Mouse (Mus musculus): ENCODE measurements around the gene 6030408B16Rik. TPM values are rescaled to one million over a fixed set of nuclear protein-coding genes. Genes with fewer than 3 reads are reported as not detected.
A peak's percentile ranks its signal among the peaks of the same experiment; 100 is the strongest.

6030408B16Rik gene
- polyA plus RNA-seq, 1 experiment from 2014 or later: not detected

GRCm38 (mm10) chr15:101329564-101329892, 36.5 kb downstream of the 6030408B16Rik start:
- no peaks in the 10 kb centered on the region for H3K36me3 ChIP-seq (ENCODE audit: inconsistent target)
- 84% methylated on average over 3 of the region's 3 CpGs for WGBS (ENCODE audit: missing documents)
- no peak overlapping the region for H3K4me3 ChIP-seq (ENCODE audit: inconsistent target)
- no peak overlapping the region for H3K27ac ChIP-seq
- no peaks in the 10 kb centered on the region for H3K79me2 ChIP-seq (ENCODE audit: inconsistent target)

DNA sequence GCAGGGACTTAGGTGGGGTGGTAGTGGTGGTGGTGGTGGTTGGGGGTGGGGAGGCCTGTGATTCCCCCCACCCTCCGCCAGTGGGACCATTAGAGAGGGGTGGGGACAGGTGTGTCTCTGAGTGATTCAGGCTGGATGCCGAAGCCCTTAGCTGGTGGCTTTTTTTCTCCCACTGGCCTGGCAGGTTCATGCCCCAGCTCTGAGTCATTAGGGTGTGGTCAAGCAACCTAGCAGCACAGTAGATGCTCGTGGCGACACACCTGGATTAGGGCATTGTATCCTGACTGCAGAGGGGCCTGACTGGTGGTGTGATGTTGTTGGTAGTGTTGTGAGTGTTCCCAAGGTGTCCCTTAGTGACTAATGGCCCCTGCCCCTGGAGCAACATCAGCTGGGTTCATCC, 38.1 kb downstream of the 6030408B16Rik start:
- H3K79me2 ChIP-seq (ENCODE audit: inconsistent target): no peaks in the 10 kb centered on the region
- H3K4me3 ChIP-seq (ENCODE audit: inconsistent target): no peak overlapping the region
- H3K36me3 ChIP-seq (ENCODE audit: inconsistent target): no peaks in the 10 kb centered on the region
- H3K27ac ChIP-seq: no peak overlapping the region
- 95% methylated on average over 4 of the region's 4 CpGs for WGBS (ENCODE audit: missing documents)

DNA sequence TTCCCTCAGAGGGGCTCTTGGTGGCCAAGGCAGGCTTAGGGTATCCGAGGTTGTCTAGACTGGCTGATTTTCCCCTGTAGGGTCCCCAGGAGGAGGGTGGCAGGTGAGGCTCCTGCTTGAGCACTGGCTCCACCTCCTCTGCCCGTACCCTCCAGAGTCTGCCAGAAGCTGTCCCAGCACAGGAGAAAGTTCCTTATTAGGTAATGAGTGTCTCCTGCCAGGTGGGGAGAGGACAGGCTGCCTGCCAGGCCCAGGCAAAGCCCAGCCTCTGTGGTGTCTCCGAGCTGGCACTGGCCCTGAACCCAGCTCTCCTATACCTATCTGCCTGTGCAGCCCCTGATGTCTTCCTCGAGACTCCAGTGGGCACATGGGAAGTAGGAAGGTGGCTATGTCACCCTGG, 39.4 kb downstream of the 6030408B16Rik start:
- H3K4me3 ChIP-seq (ENCODE audit: inconsistent target): no peak overlapping the region
- 88% methylated on average over 4 of the region's 4 CpGs for WGBS (ENCODE audit: missing documents)

GRCm38 (mm10) chr15:101333165-101333564, 40.2 kb downstream of the 6030408B16Rik start:
- H3K36me3 ChIP-seq (ENCODE audit: inconsistent target): no peaks in the 10 kb centered on the region
- WGBS (ENCODE audit: missing documents): 33% methylated on average over 1 of the region's 1 CpGs
- H3K27ac ChIP-seq: peak overlapping the region; percentile 96
- no peaks in the 10 kb centered on the region for H3K79me2 ChIP-seq (ENCODE audit: inconsistent target)
- H3K4me3 ChIP-seq (ENCODE audit: inconsistent target): no peak overlapping the region

More for the DNA sequence above, 39.4 kb downstream of the 6030408B16Rik start:
- H3K36me3 ChIP-seq (ENCODE audit: inconsistent target): no peaks in the 10 kb centered on the region
- H3K79me2 ChIP-seq (ENCODE audit: inconsistent target): no peaks in the 10 kb centered on the region
- H3K27ac ChIP-seq: no peak overlapping the region

GRCm38 (mm10) chr15:101333648-101334047, 40.6 kb downstream of the 6030408B16Rik start:
- no peaks in the 10 kb centered on the region for H3K79me2 ChIP-seq (ENCODE audit: inconsistent target)
- H3K36me3 ChIP-seq (ENCODE audit: inconsistent target): no peaks in the 10 kb centered on the region
- 5% methylated on average over 4 of the region's 4 CpGs for WGBS (ENCODE audit: missing documents)
- H3K4me3 ChIP-seq (ENCODE audit: inconsistent target): no peak overlapping the region
- peak overlapping the region; percentile 96 for H3K27ac ChIP-seq

GRCm38 (mm10) chr15:101336474-101337174, 43.6 kb downstream of the 6030408B16Rik start:
- H3K36me3 ChIP-seq (ENCODE audit: inconsistent target): no peaks in the 10 kb centered on the region
- WGBS (ENCODE audit: missing documents): 9% methylated on average over 24 of the region's 24 CpGs
- no peaks in the 10 kb centered on the region for H3K79me2 ChIP-seq (ENCODE audit: inconsistent target)
- H3K4me3 ChIP-seq (ENCODE audit: inconsistent target): no peak overlapping the region; the same call in 1 of the 2 replicates
- peak overlapping the region; percentile 96 for H3K27ac ChIP-seq

GRCm38 (mm10) chr15:101338359-101338758, 45.3 kb downstream of the 6030408B16Rik start:
- no peaks in the 10 kb centered on the region for H3K79me2 ChIP-seq (ENCODE audit: inconsistent target)
- peak overlapping the region; percentile 96 for H3K27ac ChIP-seq
- no peak overlapping the region for H3K4me3 ChIP-seq (ENCODE audit: inconsistent target)
- no peaks in the 10 kb centered on the region for H3K36me3 ChIP-seq (ENCODE audit: inconsistent target)
- 95% methylated on average over 4 of the region's 4 CpGs for WGBS (ENCODE audit: missing documents)

GRCm38 (mm10) chr15:101339537-101339936, 46.5 kb downstream of the 6030408B16Rik start:
- 0% methylated on average over 2 of the region's 2 CpGs for WGBS (ENCODE audit: missing documents)
- Histone ChIP-seq H3K79me2 (ENCODE audit: inconsistent target) (no peaks in the 10 kb centered on the region), H3K27ac (no peak overlapping the region), H3K36me3 (ENCODE audit: inconsistent target) (no peaks in the 10 kb centered on the region), H3K4me3 (ENCODE audit: inconsistent target) (no peak overlapping the region)

DNA sequence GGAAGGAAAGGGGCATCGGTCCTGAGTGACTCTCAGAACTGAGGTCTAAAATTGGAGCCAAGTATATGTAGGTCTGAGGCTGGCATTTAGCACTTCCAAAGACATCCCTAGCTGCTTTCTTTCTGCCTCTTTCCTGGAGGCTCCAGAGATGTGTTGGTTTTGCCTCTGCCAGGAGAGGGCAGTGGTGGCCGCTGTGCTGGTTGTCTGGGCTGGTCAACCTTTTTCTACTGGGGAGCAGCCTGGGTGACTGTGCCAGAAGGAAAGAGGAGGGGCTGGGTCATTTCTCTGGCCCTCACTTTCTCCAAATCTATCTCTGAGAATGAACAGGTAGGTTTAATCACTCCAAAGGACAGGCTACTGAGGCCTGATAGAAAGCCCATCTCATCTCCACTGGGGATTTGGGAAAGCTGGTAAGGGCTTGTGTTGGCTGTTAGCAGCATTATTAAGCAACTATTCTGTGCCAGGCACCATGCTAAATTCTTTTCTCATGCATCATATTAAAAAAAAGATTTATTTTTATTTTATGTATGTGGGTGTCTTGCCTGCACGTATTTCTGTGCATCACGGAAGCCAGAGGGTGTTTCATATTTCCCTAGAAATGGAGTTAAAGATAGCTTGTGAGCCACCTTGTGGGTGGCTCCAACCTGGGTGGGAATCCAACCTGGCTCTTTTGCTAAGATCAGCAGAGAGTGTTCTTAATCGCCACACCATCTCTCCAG, 48.9 kb downstream of the 6030408B16Rik start:
- Histone ChIP-seq H3K27ac (no peak overlapping the region), H3K4me3 (ENCODE audit: inconsistent target) (no peak overlapping the region), H3K36me3 (ENCODE audit: inconsistent target) (no peaks in the 10 kb centered on the region), H3K79me2 (ENCODE audit: inconsistent target) (no peaks in the 10 kb centered on the region)
- WGBS (ENCODE audit: missing documents): 67% methylated on average over 5 of the region's 5 CpGs

Other genes with a start within 250 kb of the 6030408B16Rik start
- gene Gm47841, start 245.8 kb upstream of the 6030408B16Rik start, polyA plus RNA-seq (2018): not detected in 3 replicates
- 0.98 to 1.4 TPM (median 1.1 TPM) in 3 replicates for gene Fignl2, start 214.6 kb upstream of the 6030408B16Rik start, polyA plus RNA-seq (2018)
- gene Ankrd33, start 177.5 kb upstream of the 6030408B16Rik start, polyA plus RNA-seq (2018): not detected in 3 replicates
- 8.7 to 12.6 TPM (median 11.5 TPM) in 3 replicates for gene Acvrl1, start 164.7 kb upstream of the 6030408B16Rik start, polyA plus RNA-seq (2018)
- 13.7 to 15.7 TPM (median 14.6 TPM) in 3 replicates for gene Acvr1b, start 119.1 kb upstream of the 6030408B16Rik start, polyA plus RNA-seq (2018)
- 0.26 to 0.36 TPM in 2 of 3 replicates, not detected in the other for gene Grasp, start 69.0 kb upstream of the 6030408B16Rik start, polyA plus RNA-seq (2018)
- gene Nr4a1, start 38.9 kb upstream of the 6030408B16Rik start, polyA plus RNA-seq (2018): 6.1 to 9.4 TPM (median 7.1 TPM) in 3 replicates
- 19.7 to 26.3 TPM (median 22.9 TPM) in 3 replicates for gene Atg101, start 8.9 kb upstream of the 6030408B16Rik start, polyA plus RNA-seq (2018)
- 0.51 to 0.83 TPM (median 0.56 TPM) in 3 replicates for gene Krt80, start 77.0 kb downstream of the 6030408B16Rik start, polyA plus RNA-seq (2018)
- not detected in 3 replicates for gene Krt7, start 117.8 kb downstream of the 6030408B16Rik start, polyA plus RNA-seq (2018)
- not detected in 3 replicates for gene Krt87, start 145.6 kb downstream of the 6030408B16Rik start, polyA plus RNA-seq (2018)
- not detected in 3 replicates for gene Krt88, start 154.5 kb downstream of the 6030408B16Rik start, polyA plus RNA-seq (2018)
- gene Krt81, start 170.5 kb downstream of the 6030408B16Rik start, polyA plus RNA-seq (2018): not detected in 3 replicates
- gene Krt86, start 180.3 kb downstream of the 6030408B16Rik start, polyA plus RNA-seq (2018): not detected in 3 replicates
- not detected in 3 replicates for gene Krt83, start 198.3 kb downstream of the 6030408B16Rik start, polyA plus RNA-seq (2018)
- not detected in 3 replicates for gene Gm49425, start 224.0 kb downstream of the 6030408B16Rik start, polyA plus RNA-seq (2018)
- not detected in 3 replicates for gene Krt84, start 239.6 kb downstream of the 6030408B16Rik start, polyA plus RNA-seq (2018)

Data from macrophage (primary cell).